Mouse (Mus musculus): ENCODE measurements at regions not wholly inside any gene's neighbourhood (a gene's known extent, or its start where the extent isn't known, plus 50 kb on each side); places are given as distances from the start of the nearest gene placed in this dataset.

- DNase-seq (ENCODE audit: low read depth, low spot score), result no peak
Measured at GRCm38 (mm10) chr12:14591631-14592030, 439.8 kb upstream of the Fam84a start.

GRCm38 (mm10) chr12:14574258-14574657 is 422.4 kb upstream of the Fam84a start:
- DNase-seq (ENCODE audit: low read depth, low spot score), result no peak

- no peak for DNase-seq (ENCODE audit: low read depth, low spot score)
Measured at GRCm38 (mm10) chr12:14564951-14565350, 413.1 kb upstream of the Fam84a start.

- no peak for DNase-seq (ENCODE audit: low read depth, low spot score)
Measured at GRCm38 (mm10) chr12:14552121-14552520, 400.3 kb upstream of the Fam84a start.

- no peak for DNase-seq (ENCODE audit: low read depth, low spot score)
Measured at GRCm38 (mm10) chr12:14549271-14549670, 397.4 kb upstream of the Fam84a start.

GRCm38 (mm10) chr12:14521773-14522172 is 369.9 kb upstream of the Fam84a start:
- peak; percentile 77 for DNase-seq (ENCODE audit: low read depth, low spot score)

- DNase-seq (ENCODE audit: low read depth, low spot score), result no peak
Measured at GRCm38 (mm10) chr12:14515588-14515987, 363.7 kb upstream of the Fam84a start.
